Mouse (Mus musculus): Measurements from ENCODE around the gene Wwc2.

DNA sequence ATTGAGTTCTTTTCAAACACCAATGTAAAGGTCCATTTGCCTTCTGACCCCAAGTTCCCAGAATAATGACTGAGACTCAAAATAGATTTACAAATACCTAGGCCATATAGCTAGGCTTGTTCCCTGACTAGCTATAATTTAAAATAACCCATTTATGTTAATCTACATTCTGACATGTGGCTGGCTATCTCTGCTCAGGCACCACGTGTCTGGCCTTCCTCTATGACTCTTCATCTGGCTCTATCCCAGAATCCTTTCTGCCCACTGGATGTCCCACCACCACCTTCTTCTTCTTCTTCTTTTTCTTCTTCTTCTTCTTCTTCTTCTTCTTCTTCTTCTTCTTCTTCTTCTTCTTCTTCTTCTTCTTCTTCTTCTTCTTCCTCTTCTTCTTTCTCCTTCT, 39.9 kb upstream of the Wwc2 start:
- no peak for TF ChIP-seq CTCF (IDR thresholded peaks at IDR 0.05; ENCODE audit: extremely low read depth, insufficient read depth, low read length)
- no peak for TF ChIP-seq POLR2A (IDR thresholded peaks at IDR 0.05; ENCODE audit: extremely low read depth, insufficient read depth, low read length)
